Mouse (Mus musculus): ENCODE results near the gene Sh2b3. TPM values are rescaled to one million over a fixed set of nuclear protein-coding genes. Genes with fewer than 3 reads are reported as not detected.
A peak's percentile ranks its signal among the peaks of the same experiment; 100 is the strongest.

Sh2b3 gene
- total RNA-seq, 2 experiments from 2014 or later: 22.0 to 22.5 TPM

DNA sequence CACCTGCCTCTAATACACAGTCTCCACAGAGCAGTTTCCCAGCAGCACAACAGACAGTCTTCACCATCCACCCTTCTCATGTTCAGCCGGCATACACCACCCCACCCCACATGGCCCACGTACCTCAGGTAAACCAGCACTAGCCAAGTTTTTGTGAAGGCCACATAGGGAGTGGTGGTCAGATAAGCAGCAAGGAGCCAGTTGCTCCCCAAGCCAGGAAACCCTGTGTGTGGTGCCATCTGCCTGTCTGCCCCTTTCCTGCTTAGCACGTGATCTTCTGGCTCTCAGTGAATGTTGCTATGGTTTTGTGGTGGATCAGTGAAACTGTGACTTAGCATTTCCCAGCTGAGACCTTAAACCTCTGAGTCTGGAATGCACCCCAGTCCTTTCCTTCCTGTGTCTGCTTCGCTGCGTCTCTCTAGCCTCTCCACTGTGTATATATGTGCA is 25.9 kb downstream of the Sh2b3 start:
- no peak for DNase-seq (ENCODE audit: low spot score in 2 of 2)
- intact Hi-C loops (cut with DNase I): no loop called here

DNA sequence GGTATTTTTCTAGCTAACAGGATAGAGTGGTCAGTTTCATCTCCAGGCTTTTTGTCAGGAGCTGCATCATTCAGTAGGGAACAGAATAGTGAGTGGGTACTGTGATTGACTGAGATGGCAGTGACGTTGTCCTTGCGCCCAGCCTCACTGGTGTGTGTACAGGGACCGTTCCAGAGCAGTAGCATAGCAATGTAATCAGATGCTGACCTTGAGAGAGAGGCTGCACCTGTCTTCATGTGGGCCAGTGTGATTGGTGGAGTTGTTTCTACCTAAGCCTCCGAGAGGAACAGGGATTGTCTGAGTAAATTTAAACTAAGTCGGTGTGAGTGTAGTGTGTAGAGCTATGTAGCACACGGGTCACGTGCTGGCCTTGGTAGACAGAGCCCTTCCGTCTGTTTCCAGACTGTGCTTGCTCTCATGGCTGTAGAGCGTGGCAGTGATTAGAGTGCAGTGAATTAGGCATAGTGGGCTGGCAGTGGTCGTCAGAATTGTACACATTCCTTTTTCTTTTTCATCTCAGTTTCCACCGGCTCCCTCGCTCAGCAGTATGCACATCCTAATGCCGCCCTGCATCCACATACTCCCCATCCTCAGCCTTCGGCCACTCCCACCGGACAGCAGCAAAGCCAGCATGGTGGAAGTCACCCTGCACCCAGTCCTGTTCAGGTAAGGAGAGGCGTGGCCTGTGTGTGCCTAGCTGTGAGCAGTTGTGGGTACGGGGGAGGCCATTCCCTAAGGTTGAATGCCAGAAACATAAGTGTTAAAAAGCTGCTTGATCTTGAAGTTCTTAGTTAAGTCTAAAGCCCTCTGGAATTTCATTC is 26.9 kb downstream of the Sh2b3 start:
- intact Hi-C loops (cut with DNase I): no loop called here
- no peak for DNase-seq (ENCODE audit: low spot score in 2 of 2)

DNA sequence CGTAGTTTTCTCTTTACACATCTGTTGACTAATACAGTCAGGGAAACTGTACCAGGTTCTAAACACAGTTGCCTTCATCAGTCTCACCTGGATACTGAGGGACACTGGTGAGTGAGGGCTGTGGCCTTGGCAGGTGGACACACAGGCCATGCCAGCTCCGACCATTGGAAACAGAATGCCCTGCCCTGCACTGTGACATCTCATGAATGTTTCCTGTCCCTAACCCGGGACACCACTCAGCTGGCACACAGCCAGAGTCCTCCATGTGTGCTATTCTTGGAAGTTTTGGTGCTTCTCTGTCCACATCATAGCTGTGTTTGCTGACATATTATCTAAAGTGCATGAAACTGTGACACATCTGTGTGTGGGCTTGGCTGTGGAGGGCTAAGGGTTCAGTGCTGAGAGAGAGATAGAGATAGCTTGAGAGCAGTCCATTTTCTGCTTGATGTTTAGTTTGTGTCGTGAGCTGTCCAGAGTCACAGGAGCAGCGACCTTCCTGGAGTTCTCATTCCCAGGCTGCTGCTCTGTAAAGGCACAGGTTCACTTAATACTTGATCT is 27.7 kb downstream of the Sh2b3 start:
- DNase-seq (ENCODE audit: low spot score in 2 of 2): no peak
- intact Hi-C loops (cut with DNase I): no loop called here

DNA sequence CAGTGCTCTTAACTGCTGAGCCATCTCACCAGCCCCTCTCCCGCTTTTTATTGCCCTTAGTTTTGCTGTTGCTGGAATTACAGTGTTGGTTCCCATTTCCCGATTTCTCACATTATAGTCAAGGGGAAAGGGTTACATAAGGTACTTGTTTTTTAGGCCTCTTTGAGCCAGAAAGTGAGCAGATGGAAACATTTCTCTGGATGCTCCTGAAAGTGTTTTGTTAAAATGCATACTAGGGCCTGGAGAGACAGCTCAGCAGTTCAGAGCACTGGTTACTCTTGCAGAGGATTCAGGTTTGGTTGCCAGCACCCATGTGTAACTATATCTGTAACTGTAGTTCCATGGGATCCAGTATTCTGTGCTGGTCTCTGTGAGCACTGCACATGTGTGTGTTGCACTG is 29.2 kb downstream of the Sh2b3 start:
- intact Hi-C loops (cut with DNase I): no loop called here
- DNase-seq (ENCODE audit: low spot score in 2 of 2): no peak

DNA sequence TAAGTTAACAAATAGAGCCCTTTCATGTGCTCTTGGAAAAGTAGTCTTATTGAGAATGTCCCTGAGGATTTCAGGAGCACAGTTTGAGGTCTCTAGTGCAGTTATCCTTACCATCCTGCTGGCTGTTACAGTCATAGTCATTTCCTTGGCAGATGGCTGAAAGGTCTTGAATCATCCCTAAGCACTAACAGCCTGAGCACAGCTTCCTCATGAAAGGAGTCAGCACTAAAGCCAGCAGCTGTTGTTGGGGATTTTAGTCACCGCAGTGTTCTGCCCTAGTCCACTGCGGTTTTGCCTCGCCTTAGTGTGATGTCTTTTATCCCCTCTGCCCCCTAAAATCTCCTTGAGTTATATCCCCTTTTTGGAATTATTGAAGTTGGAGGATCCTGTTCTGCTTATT is 30.3 kb downstream of the Sh2b3 start:
- no peak for DNase-seq (ENCODE audit: low spot score in 2 of 2)
- intact Hi-C loops (cut with DNase I): no loop called here

DNA sequence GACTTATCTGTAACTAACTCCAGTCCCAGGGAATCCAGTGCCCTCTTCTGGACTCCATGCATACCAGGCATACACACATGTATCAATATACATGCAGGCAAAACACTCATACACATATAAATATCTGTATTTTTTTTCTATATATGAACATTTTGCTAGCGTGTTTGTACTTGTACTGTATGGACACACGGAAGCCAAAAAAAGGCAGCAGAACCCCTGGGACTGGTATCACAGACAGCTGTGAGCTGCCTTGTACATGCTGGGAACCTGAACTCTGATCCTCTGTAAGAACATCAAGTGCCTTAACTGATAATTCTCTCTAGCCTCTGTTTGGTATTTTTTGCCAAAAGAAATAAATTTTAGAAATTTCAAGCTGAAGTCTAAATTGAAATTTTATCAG is 39.0 kb downstream of the Sh2b3 start:
- intact Hi-C loops (cut with DNase I): loop anchor here (10.0 kb wide), 1 partner anchor 46 kb away; the partner anchor contains the start of gene Pheta1
- DNase-seq (ENCODE audit: low spot score in 2 of 2): no peak

DNA sequence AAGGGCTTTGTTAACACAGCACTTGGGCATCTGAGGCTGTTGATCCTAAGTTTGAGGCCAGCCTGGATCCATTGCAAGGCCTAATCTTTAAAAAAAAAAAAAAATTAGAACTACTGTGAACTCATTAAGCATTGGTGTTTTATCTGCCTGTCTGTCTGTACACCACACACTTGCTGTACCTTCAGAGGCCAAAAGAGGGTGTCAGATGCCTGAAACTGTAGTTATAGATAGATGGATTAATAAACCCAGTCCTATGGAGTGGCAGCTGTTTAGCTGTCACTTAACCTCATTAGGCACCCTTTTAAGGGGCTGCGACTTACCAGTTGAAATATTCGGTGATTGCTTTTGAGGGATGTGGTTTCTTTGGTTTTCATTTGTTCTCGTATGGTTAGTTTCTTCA is 41.6 kb downstream of the Sh2b3 start:
- intact Hi-C loops (cut with DNase I): loop anchor here (10.0 kb wide), 1 partner anchor 49 kb away; the partner anchor contains the start of gene Pheta1
- no peak for DNase-seq (ENCODE audit: low spot score in 2 of 2)

DNA sequence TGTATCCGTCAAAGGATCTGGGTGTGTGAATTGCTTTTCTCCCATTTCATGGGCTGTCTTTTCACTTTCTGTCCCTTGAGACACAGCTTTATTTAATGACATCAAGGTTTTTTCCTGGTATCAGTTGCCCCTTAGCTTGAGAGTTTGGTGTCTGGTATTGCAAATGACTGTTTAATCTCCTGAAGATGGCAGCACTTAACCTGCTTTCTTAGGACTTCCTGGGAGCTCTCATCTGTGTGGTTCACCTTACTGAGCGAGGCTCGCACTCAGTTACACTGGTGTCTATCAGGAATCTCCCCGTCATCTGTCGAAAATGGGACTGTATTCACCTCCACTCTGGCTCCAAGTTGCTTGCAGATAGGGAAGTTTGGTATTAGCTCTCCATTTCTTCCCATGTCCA is 46.4 kb downstream of the Sh2b3 start:
- intact Hi-C loops (cut with DNase I): loop anchor here (10.0 kb wide), 1 partner anchor 54 kb away; the partner anchor contains the start of gene Pheta1
- DNase-seq (ENCODE audit: low spot score in 2 of 2): no peak

DNA sequence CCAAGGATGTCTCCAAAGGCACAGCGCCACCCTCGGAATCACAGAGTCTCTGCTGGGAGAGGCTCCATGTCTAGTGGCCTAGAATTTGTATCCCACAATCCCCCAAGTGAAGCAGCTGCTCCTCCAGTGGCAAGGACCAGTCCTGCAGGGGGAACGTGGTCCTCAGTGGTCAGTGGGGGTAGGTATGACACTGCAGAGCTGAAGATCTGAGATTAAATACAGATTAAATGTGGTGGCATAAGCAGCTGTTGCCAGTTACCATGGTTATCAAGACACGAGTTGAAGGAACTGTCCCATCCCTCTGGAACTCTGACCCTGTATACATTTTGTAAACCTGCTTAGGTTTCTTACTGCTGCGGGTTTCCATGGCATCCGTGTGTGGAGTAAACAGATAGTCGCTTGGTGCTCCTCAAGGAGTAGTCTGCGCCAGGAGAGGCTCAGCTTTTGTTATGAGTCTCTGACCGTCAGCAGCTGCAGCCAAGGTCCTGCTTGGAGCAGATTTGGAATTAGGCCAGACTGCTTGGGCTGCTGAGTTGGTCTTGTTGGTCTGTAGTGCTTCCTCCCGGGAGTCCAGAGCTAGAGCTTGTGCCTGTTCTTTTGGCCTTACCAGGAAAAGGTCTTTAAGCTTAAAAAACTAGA is 53.5 kb downstream of the Sh2b3 start:
- no peak for DNase-seq (ENCODE audit: low spot score in 2 of 2)
- intact Hi-C loops (cut with DNase I): no loop called here

DNA sequence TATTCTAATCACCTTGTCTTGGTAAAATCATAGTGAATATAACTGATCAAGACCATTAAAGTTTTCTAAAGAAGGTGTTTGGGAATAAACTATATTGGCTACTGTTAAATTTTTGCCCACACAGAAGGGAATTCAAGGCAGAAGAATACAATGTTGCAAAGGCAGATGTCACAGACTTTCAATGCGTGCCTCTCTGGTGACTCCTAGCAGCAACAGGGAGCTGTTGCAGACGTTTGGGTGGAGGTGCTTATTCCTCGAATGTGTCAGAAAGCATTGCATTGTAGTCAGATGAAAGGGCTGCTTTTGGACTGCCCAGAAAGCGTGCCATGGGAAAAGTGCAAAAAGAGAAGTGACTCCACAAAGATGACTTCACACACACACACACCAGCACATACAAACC is 55.0 kb downstream of the Sh2b3 start:
- DNase-seq (ENCODE audit: low spot score in 2 of 2): no peak
- intact Hi-C loops (cut with DNase I): no loop called here

DNA sequence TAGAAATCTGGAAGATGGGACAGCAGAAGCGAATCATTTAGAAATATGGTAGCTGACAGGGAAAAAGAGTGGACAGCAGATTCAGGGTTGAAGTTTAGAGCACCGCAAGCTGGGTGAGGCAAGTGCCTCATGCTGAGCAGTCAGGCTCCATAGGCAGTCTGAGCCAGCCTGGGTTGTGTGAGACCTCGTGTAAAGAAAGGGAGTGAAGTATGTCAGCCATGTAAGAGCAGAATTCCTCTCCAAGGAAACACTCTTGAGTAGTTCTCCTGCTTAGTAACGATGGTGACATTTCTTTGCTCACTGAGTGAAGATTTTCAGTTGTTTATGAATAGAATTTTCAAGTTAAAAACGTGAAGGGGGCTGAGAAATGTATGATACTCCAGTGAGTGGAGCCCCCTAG is 57.3 kb downstream of the Sh2b3 start:
- no peak for DNase-seq (ENCODE audit: low spot score in 2 of 2)
- intact Hi-C loops (cut with DNase I): no loop called here

DNA sequence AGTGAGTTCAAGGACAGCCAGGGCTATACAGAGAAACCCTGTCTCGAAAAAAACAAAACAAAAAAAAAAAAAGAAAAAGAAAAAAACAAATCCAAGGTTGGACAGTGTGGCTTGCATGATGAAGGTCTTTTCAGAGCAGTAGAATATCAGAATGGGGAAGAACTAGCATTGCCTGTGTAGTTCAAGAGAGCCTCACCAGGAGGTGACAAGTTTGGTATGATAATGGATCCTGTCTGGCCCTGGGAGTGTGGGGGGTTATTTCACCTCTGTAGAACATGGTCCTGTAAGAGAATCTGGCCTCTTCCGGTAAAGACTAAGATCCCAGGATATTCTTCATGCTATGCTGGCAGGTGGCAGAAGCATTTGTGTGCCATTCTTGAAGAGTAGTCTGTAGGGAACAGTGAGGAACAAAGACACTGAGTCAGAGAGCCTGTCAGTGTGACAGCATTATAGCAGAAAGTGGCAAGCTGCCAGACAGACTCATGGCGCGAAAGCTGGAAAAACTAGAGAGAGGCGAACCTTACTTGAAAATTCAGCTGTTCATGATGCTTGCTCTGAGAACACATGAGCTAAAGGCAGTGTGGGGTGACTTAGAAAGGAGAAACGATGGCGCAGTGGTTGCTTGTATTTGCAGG is 58.8 kb downstream of the Sh2b3 start:
- DNase-seq (ENCODE audit: low spot score in 2 of 2): peak; percentile 45 to 59
- intact Hi-C loops (cut with DNase I): no loop called here

DNA sequence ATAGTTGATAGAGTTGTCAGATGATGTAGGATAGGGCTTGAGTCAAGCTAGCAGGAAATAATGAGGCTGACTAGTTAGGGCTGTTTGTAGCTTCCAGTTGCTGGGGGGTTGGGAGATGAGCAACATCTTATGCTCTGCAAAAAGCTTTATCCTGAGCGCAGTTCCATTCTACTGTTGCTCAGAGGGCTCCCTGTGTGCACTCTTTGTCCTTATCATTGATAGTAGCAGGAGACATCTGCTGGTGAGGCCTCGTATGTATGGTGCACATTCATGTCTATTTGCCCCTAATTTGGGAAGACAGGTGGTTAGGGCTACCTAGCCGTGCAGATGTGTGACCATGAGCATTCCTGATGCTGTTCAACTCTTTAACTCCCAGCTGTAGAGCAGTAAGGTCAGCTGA is 65.8 kb downstream of the Sh2b3 start:
- intact Hi-C loops (cut with DNase I): no loop called here
- no peak for DNase-seq (ENCODE audit: low spot score in 2 of 2)

DNA sequence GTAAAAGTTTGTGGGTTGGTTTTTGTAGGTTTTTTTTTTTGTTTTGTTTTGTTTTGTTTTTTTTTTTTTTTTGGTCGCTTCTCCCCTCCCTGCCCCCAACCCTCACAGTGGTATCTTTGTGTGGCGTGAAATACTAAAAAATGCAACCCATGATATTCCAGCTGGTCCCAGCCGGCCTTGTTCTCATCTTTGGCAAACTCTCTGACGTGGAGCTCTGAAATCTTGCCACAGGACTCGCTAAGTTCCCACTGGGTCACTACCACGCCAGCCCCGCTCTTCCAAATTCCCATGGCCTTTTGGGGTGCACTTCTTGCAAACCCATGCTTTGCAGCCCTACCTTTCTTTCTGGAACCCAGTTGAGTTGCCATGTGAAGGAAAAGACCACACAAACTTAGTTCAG is 67.6 kb downstream of the Sh2b3 start:
- DNase-seq (ENCODE audit: low spot score in 2 of 2): no peak
- intact Hi-C loops (cut with DNase I): loop anchor here (5.0 kb wide), 1 partner anchor 58 kb away; the partner anchor contains the start of gene Atxn2

DNA sequence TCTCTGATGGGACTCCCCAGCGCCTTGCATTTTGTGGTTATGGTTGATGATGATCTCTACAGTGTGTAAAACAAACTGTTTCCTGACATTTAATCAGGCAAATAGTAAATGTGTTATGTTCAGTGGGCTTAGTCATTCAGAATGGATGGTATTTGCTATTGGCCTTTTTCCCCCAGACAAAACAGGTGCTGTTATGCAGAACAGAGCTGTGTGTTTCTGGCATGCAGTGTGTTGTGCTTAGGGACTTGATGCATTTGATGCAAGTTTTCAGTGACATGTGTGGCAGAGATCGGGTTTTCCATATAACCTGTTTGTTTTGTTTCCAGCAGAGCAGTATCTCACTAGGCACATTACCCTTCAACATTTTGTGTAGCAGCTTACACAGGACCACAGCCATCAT is 69.9 kb downstream of the Sh2b3 start:
- DNase-seq (ENCODE audit: low spot score in 2 of 2): no peak
- intact Hi-C loops (cut with DNase I): loop anchor here (5.0 kb wide), 1 partner anchor 55 kb away; the partner anchor contains the start of gene Atxn2

DNA sequence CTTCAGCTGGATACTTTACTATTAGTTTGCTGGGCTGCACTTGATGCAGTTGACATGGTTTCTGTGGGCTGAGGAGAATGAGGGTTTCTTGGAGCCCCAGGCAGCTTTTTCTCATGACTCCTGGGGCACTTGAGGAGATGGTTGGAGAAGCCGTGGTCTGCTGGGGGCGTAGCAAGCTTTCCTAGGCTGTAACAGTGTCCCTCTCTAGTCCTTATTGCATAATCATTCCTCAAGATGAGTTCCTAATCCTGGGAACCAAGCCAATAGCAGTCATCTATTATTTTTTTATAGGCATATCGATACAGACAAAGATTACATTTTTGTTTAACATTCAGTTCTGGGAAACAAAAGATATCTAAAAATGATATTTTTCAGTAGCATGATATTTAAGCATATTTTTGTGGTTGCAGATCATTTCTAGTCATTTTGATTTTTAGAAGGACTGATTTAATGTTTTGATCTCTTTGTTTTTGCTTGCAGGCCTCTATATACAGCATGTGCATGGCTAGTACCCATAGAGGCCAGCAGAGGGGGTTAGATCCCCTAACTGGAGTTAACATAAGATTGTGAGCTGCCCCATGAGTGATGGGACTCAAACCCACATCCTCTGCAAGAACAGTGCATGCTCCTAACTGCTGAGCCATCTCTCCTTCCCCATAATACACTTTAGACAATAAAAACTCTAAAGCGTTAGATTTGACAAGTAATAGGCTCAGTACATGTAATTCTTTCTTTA is 71.2 kb downstream of the Sh2b3 start:
- DNase-seq (ENCODE audit: low spot score in 2 of 2): no peak
- intact Hi-C loops (cut with DNase I): loop anchor here (5.0 kb wide), 1 partner anchor 54 kb away; the partner anchor contains the start of gene Atxn2
